Mouse (Mus musculus) left cerebral cortex, adult 9 months (tissue): ENCODE results near the gene Tyw1.

Experiments used
- DNase-seq, 2 experiments: peaks; one replicate each; pipeline ENCODE4 v3.0.0; 2022; ENCODE audit warnings: low spot score in 2 of 2

Tyw1 gene

GRCm38 (mm10) chr5:130264433-130265005 lies 9.1 kb downstream of the Tyw1 start:
- no peak for DNase-seq

GRCm38 (mm10) chr5:130266651-130267050 lies 11.2 kb downstream of the Tyw1 start:
- DNase-seq: no peak

- DNase-seq: no peak
These were observed 11.9 kb downstream of the Tyw1 start for GRCm38 (mm10) chr5:130267316-130267715.

- DNase-seq: no peak
These were observed 13.6 kb downstream of the Tyw1 start for GRCm38 (mm10) chr5:130268976-130269375.

- DNase-seq: no peak
These were observed 16.9 kb downstream of the Tyw1 start for GRCm38 (mm10) chr5:130272344-130272743.

- DNase-seq: no peak
These were observed 17.6 kb downstream of the Tyw1 start for GRCm38 (mm10) chr5:130273046-130273445.

GRCm38 (mm10) chr5:130275509-130275908 lies 20.1 kb downstream of the Tyw1 start:
- no peak for DNase-seq

- no peak for DNase-seq
These were observed 22.6 kb downstream of the Tyw1 start for GRCm38 (mm10) chr5:130278011-130278472.

GRCm38 (mm10) chr5:130283079-130283732 lies 27.8 kb downstream of the Tyw1 start:
- no peak for DNase-seq

- no peak for DNase-seq
These were observed 32.7 kb downstream of the Tyw1 start for GRCm38 (mm10) chr5:130288106-130288505.

GRCm38 (mm10) chr5:130290242-130290641 lies 34.8 kb downstream of the Tyw1 start:
- no peak for DNase-seq

- DNase-seq: peak in 1 of 2 experiments; percentile 59
These were observed 35.4 kb downstream of the Tyw1 start for GRCm38 (mm10) chr5:130290775-130291174.

GRCm38 (mm10) chr5:130292976-130293375 lies 37.6 kb downstream of the Tyw1 start:
- no peak for DNase-seq

GRCm38 (mm10) chr5:130293941-130294340 lies 38.5 kb downstream of the Tyw1 start:
- no peak for DNase-seq

GRCm38 (mm10) chr5:130294598-130294997 lies 39.2 kb downstream of the Tyw1 start:
- DNase-seq: no peak

- DNase-seq: no peak
These were observed 40.7 kb downstream of the Tyw1 start for GRCm38 (mm10) chr5:130296071-130296470.

- DNase-seq: no peak
These were observed 43.5 kb downstream of the Tyw1 start for GRCm38 (mm10) chr5:130298831-130299460.

- no peak for DNase-seq
These were observed 44.1 kb downstream of the Tyw1 start for GRCm38 (mm10) chr5:130299526-130299925.

GRCm38 (mm10) chr5:130303611-130304010 lies 48.2 kb downstream of the Tyw1 start:
- DNase-seq: no peak

- no peak for DNase-seq
These were observed 52.5 kb downstream of the Tyw1 start for GRCm38 (mm10) chr5:130307921-130308320.

- DNase-seq: no peak
These were observed 54.7 kb downstream of the Tyw1 start for GRCm38 (mm10) chr5:130310077-130310476.

- no peak for DNase-seq
These were observed 55.4 kb downstream of the Tyw1 start for GRCm38 (mm10) chr5:130310827-130311226.

GRCm38 (mm10) chr5:130313488-130313887 lies 58.1 kb downstream of the Tyw1 start:
- no peak for DNase-seq
